Mouse (Mus musculus) adrenal gland, adult 8-10 months (tissue): ENCODE measurements around the gene Gm11562. TPM values are rescaled to one million over a fixed set of nuclear protein-coding genes. Genes with fewer than 3 reads are reported as not detected.
A peak's percentile ranks its signal among the peaks of the same experiment; 100 is the strongest.

Experiments
- DNase-seq: peaks from one replicate; pipeline ENCODE4 v3.0.0; 2022
- total RNA-seq, 4 experiments: library from RNA; stranded (reverse); gene quantifications; 2 replicates each; pipeline ENCODE4 v1.2.4; 2022

The Gm11562 gene
- total RNA-seq, 4 experiments from 2014 or later, result not detected

- DNase-seq, result no peak
Measured at GRCm38 (mm10) chr11:99583245-99583704, 37.0 kb downstream of the Gm11562 start, which contains the start of gene Krtap1-4. TSS of gene Krtap1-4 (minus strand) at chr11:99583654.

- DNase-seq, result no peak
Measured at GRCm38 (mm10) chr11:99581564-99581963, 38.7 kb downstream of the Gm11562 start.

GRCm38 (mm10) chr11:99581051-99581450, 39.2 kb downstream of the Gm11562 start:
- DNase-seq, result no peak

GRCm38 (mm10) chr11:99580636-99581035, 39.6 kb downstream of the Gm11562 start, which contains the start of gene Krtap1-5:
TSS of gene Krtap1-5 (minus strand) at chr11:99581016.
- DNase-seq, result no peak

GRCm38 (mm10) chr11:99574106-99574505, 46.1 kb downstream of the Gm11562 start:
- peak; percentile 22 for DNase-seq

GRCm38 (mm10) chr11:99573164-99573563, 47.1 kb downstream of the Gm11562 start:
- no peak for DNase-seq

Other genes starting within 250 kb of the Gm11562 start
- not detected for gene Krt28, start 245.5 kb downstream of the Gm11562 start, total RNA-seq
- gene Krt10, start 231.1 kb downstream of the Gm11562 start, total RNA-seq, result 1 to 10 TPM; 4.5 to 9.5 (median 8.0) TPM
- not detected for gene Krt12, start 198.2 kb downstream of the Gm11562 start, total RNA-seq
- under 1 TPM in 1 of 4 experiments, not detected in 3; 0.13 TPM for gene Krt20, start 182.3 kb downstream of the Gm11562 start, total RNA-seq
- under 1 TPM in 1 of 4 experiments, not detected in 3; 0.20 TPM for gene Krt23, start 127.3 kb downstream of the Gm11562 start, total RNA-seq
- not detected for gene Krt39, start 99.1 kb downstream of the Gm11562 start, total RNA-seq
- gene Krt40, start 77.3 kb downstream of the Gm11562 start, total RNA-seq, result not detected
- not detected for gene Krtap3-3, start 69.6 kb downstream of the Gm11562 start, total RNA-seq
- not detected for gene Krtap3-2, start 63.6 kb downstream of the Gm11562 start, total RNA-seq
- gene Gm11939, start 61.0 kb downstream of the Gm11562 start, total RNA-seq, result not detected
- not detected for gene Krtap3-1, start 53.8 kb downstream of the Gm11562 start, total RNA-seq
- gene Krtap1-5, start 39.4 kb downstream of the Gm11562 start, total RNA-seq, result not detected
- not detected for gene Krtap1-4, start 36.8 kb downstream of the Gm11562 start, total RNA-seq
- not detected for gene Krtap1-3, start 29.1 kb downstream of the Gm11562 start, total RNA-seq
- gene Krtap9-3, start 22.3 kb downstream of the Gm11562 start, total RNA-seq, result not detected
- gene Gm11938, start 17.1 kb downstream of the Gm11562 start, total RNA-seq, result not detected
- gene Gm11937, start 10.2 kb downstream of the Gm11562 start, total RNA-seq, result not detected
- gene Krtap2-4, start 5.6 kb downstream of the Gm11562 start, total RNA-seq, result not detected
- gene Krtap4-1, start 7.8 kb upstream of the Gm11562 start, total RNA-seq, result not detected
- gene Krtap4-2, start 14.6 kb upstream of the Gm11562 start, total RNA-seq, result not detected
- not detected for gene Krtap4-7, start 23.7 kb upstream of the Gm11562 start, total RNA-seq
- gene Gm11555, start 29.8 kb upstream of the Gm11562 start, total RNA-seq, result not detected
- gene Gm11563, start 38.5 kb upstream of the Gm11562 start, total RNA-seq, result not detected
- gene Krtap4-6, start 45.5 kb upstream of the Gm11562 start, total RNA-seq, result not detected
- not detected for gene Gm14190, start 70.3 kb upstream of the Gm11562 start, total RNA-seq
- not detected for gene Gm14180, start 113.9 kb upstream of the Gm11562 start, total RNA-seq
- gene Gm11595, start 152.5 kb upstream of the Gm11562 start, total RNA-seq, result not detected
- not detected for gene Krtap4-8, start 160.3 kb upstream of the Gm11562 start, total RNA-seq
- gene Krtap4-9, start 164.8 kb upstream of the Gm11562 start, total RNA-seq, result not detected
- gene Gm11596, start 173.0 kb upstream of the Gm11562 start, total RNA-seq, result not detected
- not detected for gene Gm11569, start 178.5 kb upstream of the Gm11562 start, total RNA-seq
- gene Gm11554, start 184.0 kb upstream of the Gm11562 start, total RNA-seq, result not detected
- gene Krtap4-13, start 189.5 kb upstream of the Gm11562 start, total RNA-seq, result not detected
- not detected for gene Gm11564, start 195.2 kb upstream of the Gm11562 start, total RNA-seq
- gene 2300003K06Rik, start 217.6 kb upstream of the Gm11562 start, total RNA-seq, result not detected
- not detected for gene Krtap4-16, start 231.2 kb upstream of the Gm11562 start, total RNA-seq
- gene Gm11568, start 237.5 kb upstream of the Gm11562 start, total RNA-seq, result not detected
- gene Gm11559, start 244.0 kb upstream of the Gm11562 start, total RNA-seq, result not detected